Comparison of ENCODE assay signal across 30 mouse cellular contexts in genomic region chr9:22886351-22886750, GRCm38 (mm10).
DNase-seq lines count a peak whose midpoint lies in the region; ATAC-seq lines count a peak whose summit lies in the region.
"Had no signal": no experiment of that assay in that cellular context is flagged by ENCODE, and none has a peak within 500 bp of the region (broad histone marks: within the 10 kb centered on the region; RNA-seq: fewer than 3 reads in every experiment).

No protein-coding gene starts in this region.

- DNase-seq in embryonic facial prominence, embryonic 14.5 days (ENCODE audit: low spot score), result peak; percentile 16
- no peak for DNase-seq in embryonic facial prominence, embryonic 10.5 days (ENCODE audit: low spot score)
- DNase-seq in heart, adult 8-10 months (ENCODE audit: low spot score), result peak; percentile 53
- peak; percentile 28 for DNase-seq in NIH3T3 (ENCODE audit: low read depth)
- DNase-seq in splenic B cell, adult 2 months (ENCODE audit: low read depth, low spot score), result peak; percentile 18
- DNase-seq in right cerebral cortex, postnatal 4 days, result no peak
- DNase-seq: cerebellum, adult 2 months; cerebellum, postnatal 14 days; gastrocnemius, postnatal 25 days; kidney, adult 18-20 months; kidney, postnatal 25 days; liver, postnatal 0 days; lung, postnatal 36 days; right cerebral cortex, adult 18-20 months had no signal

- ATAC-seq in embryonic facial prominence, embryonic 14.5 days (ENCODE audit: low read depth), result no peak
- no peak for ATAC-seq in heart, embryonic 11.5 days (replicated peaks; ENCODE audit: insufficient number of reproducible peaks, low FRiP score, low TSS enrichment)
- ATAC-seq: CD4-positive, CD25-positive, alpha-beta regulatory T cell, adult 4 months; forebrain, embryonic 15.5 days; liver, embryonic 12.5 days; liver, postnatal 0 days had no signal

- H3K27ac ChIP-seq in embryonic facial prominence, embryonic 14.5 days (replicated peaks; ENCODE audit: low read depth, low read length), result no peak overlapping the region
- no peak overlapping the region for H3K27ac ChIP-seq in embryonic facial prominence, embryonic 10.5 days (replicated peaks)
- no peak overlapping the region for H3K27ac ChIP-seq in heart, embryonic 11.5 days (ENCODE audit: low read depth, low read length)
- H3K27ac ChIP-seq: forebrain, embryonic 10.5 days; forebrain, embryonic 15.5 days; heart, embryonic 13.5 days; hindbrain, embryonic 10.5 days; hindbrain, embryonic 15.5 days; kidney, embryonic 15.5 days; left cerebral cortex, adult 2 months; limb, embryonic 13.5 days; liver, embryonic 12.5 days; midbrain, embryonic 12.5 days; neural tube, embryonic 12.5 days; stomach, embryonic 15.5 days had no signal

- H3K4me1 ChIP-seq in embryonic facial prominence, embryonic 14.5 days (ENCODE audit: control insufficient read depth, insufficient read depth, low read length), result no peaks in the 10 kb centered on the region
- H3K4me1 ChIP-seq in embryonic facial prominence, embryonic 10.5 days, result no peaks in the 10 kb centered on the region
- H3K4me1 ChIP-seq in heart, embryonic 11.5 days (ENCODE audit: control insufficient read depth, insufficient read depth, low read length), result no peaks in the 10 kb centered on the region
- H3K4me1 ChIP-seq: forebrain, embryonic 10.5 days; forebrain, embryonic 15.5 days; heart, embryonic 13.5 days; hindbrain, embryonic 10.5 days; hindbrain, embryonic 15.5 days; kidney, embryonic 15.5 days; limb, embryonic 13.5 days; liver, embryonic 12.5 days; megakaryocyte, embryonic 14.5 days; midbrain, embryonic 12.5 days; neural tube, embryonic 12.5 days; stomach, embryonic 15.5 days had no signal

- no peaks in the 10 kb centered on the region for H3K27me3 ChIP-seq in embryonic facial prominence, embryonic 14.5 days (replicated peaks; ENCODE audit: control insufficient read depth, insufficient read depth, low read length)
- no peaks in the 10 kb centered on the region for H3K27me3 ChIP-seq in embryonic facial prominence, embryonic 10.5 days (replicated peaks; ENCODE audit: low read depth, poor library complexity, severe bottlenecking)
- no peaks in the 10 kb centered on the region for H3K27me3 ChIP-seq in heart, embryonic 11.5 days (ENCODE audit: control insufficient read depth, insufficient read depth, low read length)
- no peaks in the 10 kb centered on the region for H3K27me3 ChIP-seq in splenic B cell, adult 2 months (ENCODE audit: control insufficient read depth, insufficient read depth, low read length, poor library complexity, severe bottlenecking)
- H3K27me3 ChIP-seq: forebrain, embryonic 15.5 days; heart, embryonic 13.5 days; hindbrain, embryonic 15.5 days; kidney, embryonic 15.5 days; limb, embryonic 13.5 days; liver, embryonic 12.5 days; megakaryocyte, embryonic 14.5 days; midbrain, embryonic 12.5 days; neural tube, embryonic 12.5 days; stomach, embryonic 15.5 days had no signal

- no peak overlapping the region for H3K4me3 ChIP-seq in embryonic facial prominence, embryonic 14.5 days (ENCODE audit: low read depth, low read length)
- no peak overlapping the region for H3K4me3 ChIP-seq in embryonic facial prominence, embryonic 10.5 days
- H3K4me3 ChIP-seq in heart, embryonic 11.5 days (ENCODE audit: low read depth, low read length), result no peak overlapping the region
- H3K4me3 ChIP-seq: forebrain, embryonic 10.5 days; forebrain, embryonic 15.5 days; heart, embryonic 13.5 days; hindbrain, embryonic 10.5 days; hindbrain, embryonic 15.5 days; kidney, embryonic 15.5 days; left cerebral cortex, adult 2 months; limb, embryonic 13.5 days; liver, embryonic 12.5 days; megakaryocyte, embryonic 14.5 days; midbrain, embryonic 12.5 days; myocyte; neural tube, embryonic 12.5 days; stomach, embryonic 15.5 days had no signal

- no peak overlapping the region for H3K9ac ChIP-seq in embryonic facial prominence, embryonic 14.5 days (ENCODE audit: low read depth, low read length)
- H3K9ac ChIP-seq in heart, embryonic 11.5 days (ENCODE audit: low read depth, low read length), result no peak overlapping the region
- H3K9ac ChIP-seq: forebrain, embryonic 15.5 days; heart, embryonic 13.5 days; hindbrain, embryonic 15.5 days; kidney, embryonic 15.5 days; limb, embryonic 13.5 days; liver, embryonic 12.5 days; liver, postnatal 0 days; midbrain, embryonic 12.5 days; neural tube, embryonic 12.5 days; stomach, embryonic 15.5 days had no signal

- WGBS in embryonic facial prominence, embryonic 14.5 days, result 73% methylated on average over 4 of the region's 4 CpGs
- 82% methylated on average over 4 of the region's 4 CpGs for WGBS in embryonic facial prominence, embryonic 10.5 days
- 76% methylated on average over 4 of the region's 4 CpGs for WGBS in heart, embryonic 11.5 days (ENCODE audit: insufficient replicate concordance)

- H3K4me2 ChIP-seq in embryonic facial prominence, embryonic 14.5 days (ENCODE audit: low read depth, low read length), result no peak overlapping the region
- no peak overlapping the region for H3K4me2 ChIP-seq in heart, embryonic 11.5 days
- H3K4me2 ChIP-seq: forebrain, embryonic 15.5 days; heart, embryonic 13.5 days; hindbrain, embryonic 15.5 days; kidney, embryonic 15.5 days; limb, embryonic 13.5 days; liver, embryonic 12.5 days; midbrain, embryonic 12.5 days; neural tube, embryonic 12.5 days; stomach, embryonic 15.5 days had no signal

- no peaks in the 10 kb centered on the region for H3K9me3 ChIP-seq in embryonic facial prominence, embryonic 14.5 days (ENCODE audit: control insufficient read depth, low read length)
- 0 out of 2 replicates have a peak, but pooled peaks cover 3% of the 10 kb centered on the region for H3K9me3 ChIP-seq in embryonic facial prominence, embryonic 10.5 days
- 0 out of 2 replicates have a peak, but pooled peaks cover 2% of the 10 kb centered on the region for H3K9me3 ChIP-seq in heart, embryonic 11.5 days (replicated peaks; ENCODE audit: control insufficient read depth, low read length)
- H3K9me3 ChIP-seq: forebrain, embryonic 10.5 days; forebrain, embryonic 15.5 days; heart, embryonic 13.5 days; hindbrain, embryonic 15.5 days; kidney, embryonic 15.5 days; limb, embryonic 13.5 days; liver, embryonic 12.5 days; midbrain, embryonic 12.5 days; neural tube, embryonic 12.5 days; stomach, embryonic 15.5 days had no signal

- no peaks in the 10 kb centered on the region for H3K36me3 ChIP-seq in embryonic facial prominence, embryonic 14.5 days (ENCODE audit: control insufficient read depth, insufficient read depth, low read length)
- no peaks in the 10 kb centered on the region for H3K36me3 ChIP-seq in embryonic facial prominence, embryonic 10.5 days (replicated peaks)
- H3K36me3 ChIP-seq in heart, embryonic 11.5 days (ENCODE audit: control insufficient read depth, insufficient read depth, low read length), result no peaks in the 10 kb centered on the region
- H3K36me3 ChIP-seq in splenic B cell, adult 2 months (ENCODE audit: control insufficient read depth, insufficient read depth, low read length, poor library complexity, severe bottlenecking), result no peaks in the 10 kb centered on the region
- H3K36me3 ChIP-seq: forebrain, embryonic 10.5 days; forebrain, embryonic 15.5 days; heart, embryonic 13.5 days; hindbrain, embryonic 10.5 days; hindbrain, embryonic 15.5 days; kidney, embryonic 15.5 days; limb, embryonic 13.5 days; liver, embryonic 12.5 days; midbrain, embryonic 12.5 days; neural tube, embryonic 12.5 days; stomach, embryonic 15.5 days had no signal

Comparison
In these comparisons a context has a peak if more than half of its experiments do, and no peak if none do; other contexts are left out.
1. DNase-seq: peak in embryonic facial prominence, embryonic 14.5 days (single experiment), heart, adult 8-10 months (single experiment), NIH3T3 (single experiment) and splenic B cell, adult 2 months (single experiment); none in embryonic facial prominence, embryonic 10.5 days (single experiment) and right cerebral cortex, postnatal 4 days (single experiment).